Mouse (Mus musculus) intestine, embryonic 16.5 days (tissue): ENCODE measurements around the gene Ripor2. TPM values are rescaled to one million over a fixed set of nuclear protein-coding genes. Genes with fewer than 3 reads are reported as not detected.

Experiments
- ATAC-seq: fragments of 200-750 bp; cut with Nextera tagmentation; 2 replicates; pipeline ENCODE4 v1.8.0; 2017; ENCODE audit warnings: moderate TSS enrichment, moderate library complexity
- H3K27ac ChIP-seq: fragments of 300-500 bp; sonication (generic); 2 replicates; pipeline ENCODE4 v1.5.1; 2014; ENCODE audit warnings: mild to moderate bottlenecking, low read length
- H3K27me3 ChIP-seq: fragments of 300-500 bp; sonication (generic); replicated peaks from 2 replicates; pipeline ENCODE4 v1.6.1; 2014; ENCODE audit warnings: low read length, control low read depth, mixed read lengths; ENCODE audit not compliant: control insufficient read depth, insufficient read depth
- H3K36me3 ChIP-seq: fragments of 300-500 bp; sonication (generic); 2 replicates; pipeline ENCODE4 v1.6.1; 2014; ENCODE audit warnings: low read length, control low read depth; ENCODE audit not compliant: control insufficient read depth, insufficient read depth
- H3K4me1 ChIP-seq: fragments of 300-500 bp; sonication (generic); 2 replicates; pipeline ENCODE4 v1.6.1; 2014; ENCODE audit warnings: low read length, control low read depth, mixed read lengths; ENCODE audit not compliant: control insufficient read depth, insufficient read depth
- H3K4me2 ChIP-seq: fragments of 300-500 bp; sonication (generic); 2 replicates; pipeline ENCODE4 v1.6.1; 2014; ENCODE audit warnings: low read depth, low read length, control low read depth
- H3K4me3 ChIP-seq: fragments of 300-500 bp; sonication (generic); 2 replicates; pipeline ENCODE4 v1.5.1; 2014; ENCODE audit warnings: mild to moderate bottlenecking, low read length
- H3K9ac ChIP-seq: fragments of 300-500 bp; sonication (generic); 2 replicates; pipeline ENCODE4 v1.6.1; 2014; ENCODE audit warnings: low read depth, low read length
- H3K9me3 ChIP-seq: fragments of 300-500 bp; sonication (generic); 2 replicates; pipeline ENCODE4 v1.6.1; 2016; ENCODE audit warnings: low read length, control low read depth; ENCODE audit not compliant: control insufficient read depth
- WGBS: fragments of 180-500 bp; shearing (Covaris S2); extraction: QIAGEN DNeasy Blood & Tissue Kit; methylation state at CpG from one replicate; pipeline ENCODE4 v1.1.7; 2014; 5-methylcytosine and 5-hydroxymethylcytosine counted together
- polyA plus RNA-seq: library from polyadenylated mRNA; unstranded; fragments of >200 nt; fragmentation: Nextera tagmentation; extraction: Ambion mirVana; gene quantifications from 2 replicates; pipeline ENCODE4 v1.2.1, GENCODE M21; 2015

The Ripor2 gene
- polyA plus RNA-seq, 1 experiment from 2014 or later = 1.7 TPM

DNA sequence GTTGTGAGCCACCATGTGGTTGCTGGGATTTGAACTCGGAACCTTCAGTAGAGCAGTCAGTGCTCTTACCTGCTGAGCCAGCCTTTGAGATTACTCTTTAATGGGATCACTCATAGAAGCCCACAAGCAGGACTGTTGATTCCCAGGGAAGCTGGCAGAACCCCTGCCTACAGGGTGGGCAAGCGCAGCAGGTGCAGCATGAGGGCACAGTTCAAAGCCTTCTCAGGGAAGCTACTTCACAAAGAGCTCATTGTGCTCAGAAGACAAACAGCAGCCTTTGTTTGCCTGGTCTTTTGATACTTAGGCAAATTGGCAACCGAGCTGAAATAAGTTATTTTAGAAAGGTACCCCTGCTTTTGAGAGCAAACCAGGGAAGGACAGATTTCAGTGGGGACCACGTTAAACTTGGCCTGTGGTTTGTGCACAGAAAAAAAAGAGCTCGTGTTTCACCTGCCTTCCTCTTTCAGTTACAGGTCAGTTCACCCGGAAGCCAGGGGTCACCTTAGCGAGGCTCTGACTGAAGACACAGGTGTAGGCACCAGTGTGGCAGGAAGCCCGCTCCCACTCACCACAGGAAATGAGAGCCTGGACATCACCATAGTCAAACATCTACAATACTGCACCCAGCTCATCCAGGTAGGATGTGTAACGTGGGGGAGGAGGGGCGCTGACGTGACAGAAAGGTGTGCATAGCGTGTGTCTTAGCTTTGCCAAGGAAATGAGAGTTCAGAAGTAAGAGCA is 127.8 kb downstream of the Ripor2 start:
- Histone ChIP-seq H3K36me3 (no peaks in the 10 kb centered on the region), H3K27ac (0 out of 2 replicates have a peak overlapping the region, but pooled peaks have one; percentile 9), H3K27me3 (no peaks in the 10 kb centered on the region), H3K9ac (no peak overlapping the region), H3K9me3 (no peaks in the 10 kb centered on the region), H3K4me3 (no peak overlapping the region), H3K4me1 (peaks cover 7% of the 10 kb centered on the region; the same call in 1 of the 2 replicates), H3K4me2 (no peak overlapping the region)
- peak; percentile 59 for ATAC-seq
- WGBS = 64% methylated on average over 12 of the region's 12 CpGs

DNA sequence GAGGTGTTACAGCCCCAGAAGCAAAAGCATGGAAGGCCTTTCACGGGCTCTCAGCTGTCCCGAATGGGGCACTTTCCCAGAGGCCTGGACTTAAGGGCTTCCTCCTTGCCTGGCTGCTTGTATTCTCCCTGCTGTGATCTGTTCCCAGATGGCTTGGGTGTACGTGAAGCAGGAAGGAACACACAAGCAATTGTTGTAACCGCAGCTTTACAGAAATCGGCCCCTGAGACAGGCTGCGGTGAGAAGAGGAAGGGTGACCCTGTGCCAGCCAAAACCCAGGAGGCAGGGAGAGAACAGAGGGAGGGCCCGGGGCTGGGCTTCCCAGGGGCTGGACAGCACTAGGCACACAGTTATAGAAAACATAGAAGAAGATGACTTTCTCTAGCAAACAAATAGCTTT is 129.0 kb downstream of the Ripor2 start:
- 55% methylated on average over 7 of the region's 7 CpGs for WGBS
- Histone ChIP-seq H3K9ac (no peak overlapping the region), H3K27me3 (no peaks in the 10 kb centered on the region), H3K36me3 (no peaks in the 10 kb centered on the region), H3K4me3 (no peak overlapping the region), H3K4me1 (peaks cover 10% of the 10 kb centered on the region), H3K4me2 (no peak overlapping the region), H3K9me3 (no peaks in the 10 kb centered on the region), H3K27ac (no peak overlapping the region)
- ATAC-seq = no peak

DNA sequence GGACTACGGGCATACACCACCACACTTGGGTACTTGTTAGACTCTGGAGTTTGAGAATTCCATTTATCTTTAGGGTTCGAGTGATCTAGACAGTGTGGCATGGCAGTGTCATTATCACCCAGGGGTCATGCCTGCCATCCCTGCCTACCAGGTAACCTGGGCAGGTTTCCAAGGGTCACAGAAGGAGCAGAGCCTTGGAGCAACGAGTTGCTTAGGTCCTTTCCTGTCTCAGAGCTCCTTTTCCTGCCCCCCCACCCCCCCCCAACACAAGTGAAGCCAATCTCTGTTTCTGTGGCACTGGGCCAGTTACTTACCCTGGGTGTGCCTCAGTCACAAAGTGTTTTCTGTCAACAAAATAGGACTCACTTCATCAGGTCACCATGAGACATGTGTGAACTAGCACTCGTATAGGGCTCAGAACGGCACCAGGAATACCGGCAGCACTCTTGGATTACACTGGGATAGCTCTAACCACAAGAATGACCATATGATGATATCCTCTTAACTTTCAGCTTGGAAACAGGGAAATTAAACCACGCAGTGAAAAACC is 130.7 kb downstream of the Ripor2 start:
- Histone ChIP-seq H3K9me3 (no peaks in the 10 kb centered on the region), H3K4me3 (no peak overlapping the region), H3K27me3 (no peaks in the 10 kb centered on the region), H3K27ac (no peak overlapping the region), H3K36me3 (no peaks in the 10 kb centered on the region), H3K4me1 (peaks cover 19% of the 10 kb centered on the region), H3K4me2 (no peak overlapping the region), H3K9ac (no peak overlapping the region)
- WGBS = 75% methylated on average over 7 of the region's 7 CpGs
- ATAC-seq = no peak

DNA sequence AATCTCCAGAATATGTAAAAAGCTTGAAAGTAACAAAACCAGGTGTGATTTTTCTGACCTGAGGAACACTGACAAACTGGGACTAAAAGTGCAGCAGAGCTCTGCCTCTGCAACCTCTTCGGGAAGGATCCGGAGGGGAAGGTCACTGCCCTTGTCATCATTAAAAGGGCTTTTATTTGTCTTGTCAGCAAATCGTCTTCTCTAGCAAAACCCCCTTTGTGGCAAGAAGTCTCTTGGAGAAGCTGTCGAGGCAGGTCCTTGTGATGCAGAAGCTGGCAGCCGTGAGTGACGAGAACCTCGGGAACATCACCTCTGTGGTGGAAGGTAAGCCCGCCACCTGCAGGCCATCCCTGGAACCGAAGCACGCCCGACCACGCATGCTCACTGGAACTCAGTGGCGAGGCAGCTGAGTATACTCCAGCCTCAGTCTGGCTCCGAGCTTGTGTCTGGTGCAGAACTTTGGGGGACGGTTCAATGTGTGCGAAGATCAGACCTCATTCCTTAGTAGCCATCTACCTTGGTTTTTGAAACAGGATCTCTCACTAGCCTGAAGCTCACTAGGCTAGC is 131.5 kb downstream of the Ripor2 start:
- peak; percentile 72 for ATAC-seq
- Histone ChIP-seq H3K36me3 (no peaks in the 10 kb centered on the region), H3K4me2 (peak overlapping the region; percentile 32), H3K27me3 (no peaks in the 10 kb centered on the region), H3K9me3 (no peaks in the 10 kb centered on the region), H3K4me1 (peaks cover 19% of the 10 kb centered on the region), H3K27ac (no peak overlapping the region), H3K9ac (peak overlapping the region; percentile 34; the same call in 1 of the 2 replicates), H3K4me3 (0 out of 2 replicates have a peak overlapping the region, but pooled peaks have one; percentile 9)
- WGBS = 10% methylated on average over 16 of the region's 16 CpGs

DNA sequence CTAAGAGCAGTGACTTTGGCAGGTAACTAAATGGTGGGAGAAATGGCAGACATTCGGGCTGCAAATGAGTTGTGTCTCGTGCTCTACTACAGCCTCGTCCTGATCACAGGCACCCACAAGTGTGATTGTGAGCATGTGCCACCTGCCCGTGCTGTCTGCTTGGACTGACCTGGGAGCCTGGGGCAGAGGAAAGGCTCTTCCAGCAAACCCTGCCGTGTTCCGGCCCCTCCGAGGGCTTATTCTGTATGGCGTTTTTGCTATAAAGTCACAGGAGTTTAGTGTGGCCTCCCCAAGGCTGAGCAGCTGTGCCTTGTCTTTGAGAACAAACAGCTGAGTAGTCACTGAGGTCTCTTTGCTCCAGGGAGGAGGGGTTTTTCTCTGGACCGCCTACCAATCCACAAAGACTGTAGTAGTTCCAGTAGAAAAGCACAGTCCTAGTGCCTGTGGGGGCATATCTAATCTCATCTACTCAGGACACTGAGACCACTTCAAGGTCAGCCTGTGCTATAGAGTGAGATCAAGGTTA is 132.4 kb downstream of the Ripor2 start:
- no peak overlapping the region for H3K4me3 ChIP-seq
- H3K36me3 ChIP-seq = no peaks in the 10 kb centered on the region
- no peaks in the 10 kb centered on the region for H3K9me3 ChIP-seq
- no peak overlapping the region for H3K27ac ChIP-seq
- no peak for ATAC-seq
- H3K4me2 ChIP-seq = no peak overlapping the region
- WGBS = 68% methylated on average over 9 of the region's 9 CpGs
- H3K27me3 ChIP-seq = no peaks in the 10 kb centered on the region
- no peak overlapping the region for H3K9ac ChIP-seq
- peaks cover 19% of the 10 kb centered on the region for H3K4me1 ChIP-seq

DNA sequence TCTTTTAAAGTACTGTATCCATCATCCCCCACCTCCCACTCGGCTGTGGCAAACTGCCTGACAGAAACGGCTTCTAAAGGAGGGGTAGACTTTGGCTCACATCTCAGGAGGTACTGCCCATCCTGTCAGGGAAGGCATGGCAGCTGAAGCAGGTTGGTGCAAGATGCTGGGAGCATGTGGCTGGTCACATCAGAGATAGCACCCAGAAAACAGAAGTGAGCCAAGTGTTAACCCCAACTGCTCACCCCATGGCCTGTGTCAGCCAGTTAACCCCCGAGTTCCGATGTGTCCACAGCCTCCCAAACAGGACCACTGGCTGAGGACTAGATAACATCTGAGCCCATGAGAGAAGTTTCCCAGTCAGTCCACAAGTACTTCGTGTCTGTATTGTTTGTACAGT is 133.6 kb downstream of the Ripor2 start:
- H3K27me3 ChIP-seq = no peaks in the 10 kb centered on the region
- no peaks in the 10 kb centered on the region for H3K36me3 ChIP-seq
- no peak overlapping the region for H3K4me2 ChIP-seq
- no peak overlapping the region for H3K9ac ChIP-seq
- no peak overlapping the region for H3K4me3 ChIP-seq
- peaks cover 19% of the 10 kb centered on the region for H3K4me1 ChIP-seq
- 65% methylated on average over 5 of the region's 5 CpGs for WGBS
- H3K27ac ChIP-seq = no peak overlapping the region
- no peak for ATAC-seq
- no peaks in the 10 kb centered on the region for H3K9me3 ChIP-seq

DNA sequence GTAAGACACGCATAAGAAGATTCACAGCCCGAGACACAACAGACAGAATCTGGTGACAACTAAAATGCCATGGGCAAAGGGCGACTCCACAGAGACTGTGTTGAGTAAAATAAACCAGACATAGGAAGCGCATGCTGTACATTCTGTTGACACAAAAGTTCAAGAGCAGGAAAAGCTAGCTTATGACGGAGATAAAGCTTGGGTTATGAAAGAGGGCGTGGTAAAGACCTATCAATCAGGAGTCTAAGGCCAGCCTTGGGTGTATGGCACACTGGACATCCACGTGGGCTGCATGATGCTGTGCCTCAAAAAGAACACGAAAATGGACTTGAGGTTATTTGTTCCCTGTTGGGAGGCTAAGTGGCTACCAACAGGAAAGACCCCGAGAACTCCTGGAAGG is 134.5 kb downstream of the Ripor2 start:
- H3K4me2 ChIP-seq = no peak overlapping the region
- peaks cover 22% of the 10 kb centered on the region for H3K4me1 ChIP-seq
- H3K9ac ChIP-seq = no peak overlapping the region
- H3K27ac ChIP-seq = peak overlapping the region; percentile 5; the same call in 1 of the 2 replicates
- H3K27me3 ChIP-seq = no peaks in the 10 kb centered on the region
- H3K9me3 ChIP-seq = no peaks in the 10 kb centered on the region
- 47% methylated on average over 9 of the region's 9 CpGs for WGBS
- H3K4me3 ChIP-seq = no peak overlapping the region
- H3K36me3 ChIP-seq = no peaks in the 10 kb centered on the region
- peak; percentile 50 for ATAC-seq

DNA sequence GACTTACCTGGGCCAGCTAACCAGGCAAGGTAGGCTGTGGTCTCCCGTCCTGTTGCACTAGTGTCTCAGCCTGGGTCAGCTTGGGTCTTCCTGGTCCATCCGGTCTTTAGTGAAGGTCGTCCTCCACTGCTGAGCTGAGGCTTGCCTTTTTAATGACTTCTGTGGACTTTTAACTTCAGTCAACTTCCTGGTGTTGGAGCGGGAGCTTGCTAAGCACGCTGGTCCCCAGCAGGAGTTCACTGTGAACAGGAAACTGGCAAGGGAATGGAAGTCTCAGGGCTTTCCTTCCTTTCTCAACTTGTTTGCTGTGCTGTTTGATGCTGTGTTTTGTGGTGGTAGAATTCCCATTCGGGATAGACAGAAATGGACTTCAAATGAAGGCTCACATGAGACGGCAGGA is 135.7 kb downstream of the Ripor2 start:
- H3K4me1 ChIP-seq = peaks cover 22% of the 10 kb centered on the region
- H3K4me3 ChIP-seq = no peak overlapping the region
- ATAC-seq = peak; percentile 57
- peak overlapping the region; percentile 14; the same call in 1 of the 2 replicates for H3K27ac ChIP-seq
- H3K9me3 ChIP-seq = no peaks in the 10 kb centered on the region
- H3K27me3 ChIP-seq = no peaks in the 10 kb centered on the region
- no peaks in the 10 kb centered on the region for H3K36me3 ChIP-seq
- WGBS = 54% methylated on average over 7 of the region's 7 CpGs
- no peak overlapping the region for H3K4me2 ChIP-seq
- H3K9ac ChIP-seq = no peak overlapping the region

DNA sequence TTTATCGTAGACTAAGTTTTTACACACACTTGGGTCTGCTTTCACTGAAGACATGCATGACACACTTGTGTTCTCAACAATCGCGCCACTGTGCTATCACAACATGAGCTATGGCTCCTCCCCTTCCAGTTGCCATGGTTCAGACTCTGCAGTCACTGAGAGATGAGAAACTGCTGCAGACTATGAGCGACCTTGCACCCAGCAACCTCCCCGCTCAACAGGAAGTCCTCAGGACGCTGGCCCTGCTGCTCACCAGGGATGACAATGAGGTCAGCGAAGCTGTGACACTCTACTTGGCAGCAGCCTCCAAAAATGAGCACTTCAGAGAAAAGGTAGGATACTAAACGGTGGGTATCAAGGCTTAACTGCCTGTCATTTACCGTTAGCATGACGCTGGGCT is 139.5 kb downstream of the Ripor2 start:
- H3K9me3 ChIP-seq = no peaks in the 10 kb centered on the region
- no peaks in the 10 kb centered on the region for H3K36me3 ChIP-seq
- H3K27me3 ChIP-seq = no peaks in the 10 kb centered on the region
- ATAC-seq = no peak
- H3K27ac ChIP-seq = no peak overlapping the region
- H3K4me3 ChIP-seq = no peak overlapping the region
- WGBS = 74% methylated on average over 10 of the region's 10 CpGs
- H3K9ac ChIP-seq = no peak overlapping the region
- no peak overlapping the region for H3K4me2 ChIP-seq
- H3K4me1 ChIP-seq = peaks cover 8% of the 10 kb centered on the region; the same call in 1 of the 2 replicates
